Mouse (Mus musculus): ENCODE data around the gene Aste1. TPM values are rescaled to one million over a fixed set of nuclear protein-coding genes. Genes with fewer than 3 reads are reported as not detected.

Aste1 gene
- 12.4 and 12.8 TPM in 2 replicates for polyA plus RNA-seq (2015; fragmentation: Nextera tagmentation; extraction: Ambion mirVana)

DNA sequence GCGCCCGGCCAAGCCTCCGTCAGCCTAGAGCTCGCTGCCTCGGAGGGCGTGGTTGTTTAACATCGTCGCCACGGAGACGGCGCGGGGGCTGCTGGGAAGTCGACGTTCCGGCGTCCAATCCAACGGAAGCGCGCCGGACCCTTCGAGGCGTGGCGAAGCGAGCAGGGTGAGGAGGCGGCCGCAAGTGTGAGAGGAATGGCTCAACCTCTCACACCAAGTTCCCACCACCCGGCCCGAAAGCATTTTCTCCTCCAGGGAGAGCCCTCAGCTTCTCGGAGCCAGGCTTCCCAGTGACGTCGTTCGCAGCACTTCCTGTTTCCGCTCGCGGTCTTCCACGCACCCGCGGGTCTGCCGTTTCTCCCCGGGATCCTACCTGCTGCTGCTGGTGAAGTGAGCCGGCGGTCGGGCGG, at the start of gene Aste1, which contains the start of gene Nek11:
Gene Aste1 (plus strand): TSS at position 175 of the 410 bp plus-strand sequence.
Gene Nek11 (minus strand): TSS at position 307 of the 410 bp plus-strand sequence.
- no peaks in the 10 kb centered on the region for H3K9me3 ChIP-seq
- H3K27ac ChIP-seq, result peak within 1 kb of the TSS; percentile 90
- H3K36me3 ChIP-seq, result peaks cover 12% of the 10 kb centered on the region
- under 1% methylated on average over 44 of the region's 44 CpGs for WGBS
- peak within 1 kb of the TSS; percentile 78 for H3K9ac ChIP-seq
- peaks cover 44% of the 10 kb centered on the region for H3K4me1 ChIP-seq (replicated peaks)
- peak; percentile 97 for ATAC-seq (ENCODE audit: low FRiP score)
- peaks cover 8% of the 10 kb centered on the region; the same call in 1 of the 2 replicates for H3K27me3 ChIP-seq
- peak within 1 kb of the TSS; percentile 59 for H3K4me2 ChIP-seq
- H3K4me3 ChIP-seq, result peak within 1 kb of the TSS; percentile 70

DNA sequence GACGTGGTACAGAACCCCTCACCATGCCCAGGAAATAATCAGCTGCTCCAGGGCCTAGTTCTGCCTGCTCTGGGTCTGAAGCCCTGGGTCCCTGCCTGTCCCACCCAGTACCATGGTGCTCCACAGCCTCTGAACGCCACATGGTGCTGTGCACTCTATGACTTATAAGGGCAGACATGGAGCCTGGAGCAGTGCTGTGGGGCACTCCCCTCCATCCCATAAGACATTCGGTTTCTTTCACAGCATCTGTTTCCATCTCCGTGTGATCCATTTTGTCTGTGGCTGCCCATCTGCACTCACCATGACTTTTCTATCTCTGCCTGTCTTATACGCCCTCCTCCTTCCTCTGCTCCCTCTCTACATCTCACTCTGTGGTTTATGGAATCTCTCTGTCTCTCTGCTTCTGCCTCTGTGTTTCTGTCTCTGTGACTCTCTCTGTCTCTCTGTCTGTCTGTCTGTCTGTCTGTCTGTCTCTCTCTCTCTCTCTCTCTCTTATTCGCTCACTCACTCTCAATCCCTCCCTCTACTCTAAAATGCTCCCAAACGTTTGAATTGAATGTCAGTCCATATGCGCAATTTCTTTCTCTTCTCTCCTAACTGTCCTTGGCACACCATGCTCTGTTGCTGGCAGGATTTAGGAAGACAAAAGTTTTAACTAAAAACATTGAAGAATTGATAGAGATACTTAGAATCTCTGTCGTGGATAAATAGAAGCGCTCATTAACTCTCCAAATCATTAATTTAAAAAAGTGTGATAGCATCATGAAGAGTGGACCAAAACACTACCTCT, 46.8 kb upstream of the Aste1 start:
- ATAC-seq (ENCODE audit: low FRiP score), result no peak
- 69% methylated on average over 10 of the region's 10 CpGs for WGBS
- Histone ChIP-seq H3K4me2 (no peak overlapping the region), H3K4me1 (replicated peaks) (peaks cover 14% of the 10 kb centered on the region), H3K9ac (no peak overlapping the region), H3K36me3 (no peaks in the 10 kb centered on the region), H3K27me3 (no peaks in the 10 kb centered on the region), H3K4me3 (no peak overlapping the region), H3K9me3 (no peaks in the 10 kb centered on the region), H3K27ac (0 out of 2 replicates have a peak overlapping the region, but pooled peaks have one; percentile 19)

DNA sequence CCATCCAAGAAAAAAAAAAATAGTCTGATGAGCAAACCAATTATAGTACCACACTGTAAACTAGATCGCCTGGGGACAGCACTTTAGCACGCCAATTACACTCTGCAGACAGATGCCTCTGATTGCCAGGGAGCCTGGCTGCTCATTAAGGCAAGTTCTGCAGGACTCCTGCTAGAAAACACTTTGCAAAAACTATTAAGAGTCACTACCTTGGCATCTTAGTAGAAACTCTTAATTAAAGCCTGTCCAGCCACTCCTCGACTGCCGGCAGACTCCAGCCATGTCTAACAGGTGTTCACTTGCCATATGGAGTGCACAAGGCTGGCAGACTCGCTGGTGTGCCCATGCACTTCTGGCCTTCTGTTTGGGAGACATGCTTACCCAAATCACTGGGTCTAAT, 46.2 kb upstream of the Aste1 start:
- H3K9me3 ChIP-seq, result no peaks in the 10 kb centered on the region
- no peak overlapping the region for H3K27ac ChIP-seq
- H3K4me1 ChIP-seq (replicated peaks), result peaks cover 14% of the 10 kb centered on the region
- no peaks in the 10 kb centered on the region for H3K36me3 ChIP-seq
- H3K9ac ChIP-seq, result no peak overlapping the region
- no peak overlapping the region for H3K4me3 ChIP-seq
- ATAC-seq (ENCODE audit: low FRiP score), result peak; percentile 28; the same call in 1 of the 2 replicates
- WGBS, result 50% methylated on average over 5 of the region's 5 CpGs
- H3K4me2 ChIP-seq, result no peak overlapping the region
- no peaks in the 10 kb centered on the region for H3K27me3 ChIP-seq

- WGBS, result 68% methylated on average over 2 of the region's 2 CpGs
- H3K36me3 ChIP-seq, result no peaks in the 10 kb centered on the region
- no peak for ATAC-seq (ENCODE audit: low FRiP score)
- H3K9me3 ChIP-seq, result no peaks in the 10 kb centered on the region
- no peak overlapping the region for H3K4me2 ChIP-seq
- H3K27me3 ChIP-seq, result no peaks in the 10 kb centered on the region
- no peak overlapping the region for H3K4me3 ChIP-seq
- H3K4me1 ChIP-seq (replicated peaks), result no peaks in the 10 kb centered on the region
- no peak overlapping the region for H3K27ac ChIP-seq
- H3K9ac ChIP-seq, result no peak overlapping the region
These were observed 33.0 kb upstream of the Aste1 start for GRCm38 (mm10) chr9:105362181-105362580.

- H3K9ac ChIP-seq, result no peak overlapping the region
- no peaks in the 10 kb centered on the region for H3K9me3 ChIP-seq
- WGBS, result 68% methylated on average over 5 of the region's 5 CpGs
- no peaks in the 10 kb centered on the region for H3K36me3 ChIP-seq
- H3K27ac ChIP-seq, result no peak overlapping the region
- H3K27me3 ChIP-seq, result no peaks in the 10 kb centered on the region
- H3K4me2 ChIP-seq, result no peak overlapping the region
- no peak overlapping the region for H3K4me3 ChIP-seq
- H3K4me1 ChIP-seq (replicated peaks), result no peaks in the 10 kb centered on the region
- ATAC-seq (ENCODE audit: low FRiP score), result 0 out of 2 replicates have a peak, but pooled peaks have one; percentile 32
These were observed 31.5 kb upstream of the Aste1 start for GRCm38 (mm10) chr9:105363520-105364231.

DNA sequence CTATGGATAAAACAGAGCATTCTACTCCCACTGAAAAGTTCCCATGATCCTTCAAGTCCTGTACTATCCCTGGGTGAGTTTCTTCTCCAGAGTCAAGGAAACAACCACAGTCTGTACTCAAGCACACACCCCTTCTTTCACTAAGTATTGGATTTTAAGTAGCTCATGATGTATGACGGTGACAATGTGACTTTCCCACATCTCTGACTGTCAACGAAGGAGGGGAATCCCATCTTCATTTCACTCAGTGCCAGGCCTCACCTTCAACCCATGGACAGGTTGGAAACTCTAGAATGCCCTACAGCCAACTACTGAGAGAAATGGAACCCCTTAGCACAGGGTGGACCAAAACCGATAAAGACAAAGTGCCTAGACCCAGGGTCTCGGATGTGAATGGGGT, 29.0 kb upstream of the Aste1 start:
- WGBS, result 92% methylated on average over 4 of the region's 4 CpGs
- Histone ChIP-seq H3K9me3 (no peaks in the 10 kb centered on the region), H3K4me2 (no peak overlapping the region), H3K36me3 (no peaks in the 10 kb centered on the region), H3K27ac (no peak overlapping the region), H3K4me3 (no peak overlapping the region), H3K9ac (no peak overlapping the region), H3K4me1 (replicated peaks) (no peaks in the 10 kb centered on the region), H3K27me3 (no peaks in the 10 kb centered on the region)
- ATAC-seq (ENCODE audit: low FRiP score), result no peak

DNA sequence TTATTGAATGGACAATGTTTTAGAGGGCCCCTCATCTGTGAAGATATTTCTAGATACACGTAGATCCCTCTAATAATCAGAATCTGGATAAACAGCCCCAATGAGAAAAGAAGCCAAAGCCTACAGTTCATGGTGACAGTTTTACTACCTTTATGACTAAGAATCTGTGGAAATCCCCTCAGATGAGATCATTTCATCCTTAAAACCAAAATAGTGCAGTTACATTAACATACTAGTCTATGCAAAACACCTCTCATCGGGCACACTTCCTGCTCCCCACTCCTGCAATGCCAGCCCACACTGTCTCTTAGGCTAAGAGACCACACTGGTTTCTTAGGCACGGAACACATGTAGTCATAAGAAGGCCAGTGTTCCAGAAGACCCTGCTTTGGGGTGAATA, 26.6 kb upstream of the Aste1 start:
- Histone ChIP-seq H3K4me1 (replicated peaks) (no peaks in the 10 kb centered on the region), H3K27me3 (no peaks in the 10 kb centered on the region), H3K9ac (no peak overlapping the region), H3K4me3 (no peak overlapping the region), H3K4me2 (no peak overlapping the region), H3K27ac (no peak overlapping the region), H3K9me3 (no peaks in the 10 kb centered on the region), H3K36me3 (no peaks in the 10 kb centered on the region)
- 93% methylated on average over 3 of the region's 3 CpGs for WGBS
- no peak for ATAC-seq (ENCODE audit: low FRiP score)

DNA sequence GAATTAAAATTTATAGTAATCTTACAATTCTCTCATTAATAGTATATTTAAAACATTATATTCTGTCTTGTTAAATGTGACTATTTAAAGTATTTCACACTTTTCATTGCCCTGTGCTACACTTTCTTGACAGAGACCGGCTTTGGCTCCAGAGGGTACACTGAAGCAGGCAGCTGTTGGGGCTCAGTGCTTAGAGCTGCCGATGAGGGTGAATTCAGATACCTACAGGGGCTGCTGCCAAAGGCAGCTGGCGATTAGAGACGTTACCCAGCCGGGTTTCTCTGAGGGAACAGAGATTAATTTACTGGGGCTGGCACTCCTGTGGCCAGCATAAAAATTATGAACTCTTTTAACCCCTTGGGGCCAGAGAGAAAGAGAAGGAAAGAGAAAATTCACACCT, 20.8 kb upstream of the Aste1 start:
- no peaks in the 10 kb centered on the region for H3K27me3 ChIP-seq
- no peak overlapping the region for H3K4me3 ChIP-seq
- H3K27ac ChIP-seq, result no peak overlapping the region
- H3K4me1 ChIP-seq (replicated peaks), result peaks cover 7% of the 10 kb centered on the region
- H3K9ac ChIP-seq, result no peak overlapping the region
- H3K9me3 ChIP-seq, result no peaks in the 10 kb centered on the region
- H3K4me2 ChIP-seq, result no peak overlapping the region
- WGBS, result 53% methylated on average over 5 of the region's 5 CpGs
- no peaks in the 10 kb centered on the region for H3K36me3 ChIP-seq
- ATAC-seq (ENCODE audit: low FRiP score), result no peak

- H3K27me3 ChIP-seq, result no peaks in the 10 kb centered on the region
- H3K9me3 ChIP-seq, result no peaks in the 10 kb centered on the region
- peak overlapping the region; percentile 23; the same call in 1 of the 2 replicates for H3K27ac ChIP-seq
- no peak overlapping the region for H3K4me2 ChIP-seq
- H3K9ac ChIP-seq, result no peak overlapping the region
- H3K4me3 ChIP-seq, result no peak overlapping the region
- ATAC-seq (ENCODE audit: low FRiP score), result no peak
- H3K4me1 ChIP-seq (replicated peaks), result peaks cover 21% of the 10 kb centered on the region
- no peaks in the 10 kb centered on the region for H3K36me3 ChIP-seq
- 76% methylated on average over 7 of the region's 7 CpGs for WGBS
These were observed 18.8 kb upstream of the Aste1 start for GRCm38 (mm10) chr9:105376411-105376810.

DNA sequence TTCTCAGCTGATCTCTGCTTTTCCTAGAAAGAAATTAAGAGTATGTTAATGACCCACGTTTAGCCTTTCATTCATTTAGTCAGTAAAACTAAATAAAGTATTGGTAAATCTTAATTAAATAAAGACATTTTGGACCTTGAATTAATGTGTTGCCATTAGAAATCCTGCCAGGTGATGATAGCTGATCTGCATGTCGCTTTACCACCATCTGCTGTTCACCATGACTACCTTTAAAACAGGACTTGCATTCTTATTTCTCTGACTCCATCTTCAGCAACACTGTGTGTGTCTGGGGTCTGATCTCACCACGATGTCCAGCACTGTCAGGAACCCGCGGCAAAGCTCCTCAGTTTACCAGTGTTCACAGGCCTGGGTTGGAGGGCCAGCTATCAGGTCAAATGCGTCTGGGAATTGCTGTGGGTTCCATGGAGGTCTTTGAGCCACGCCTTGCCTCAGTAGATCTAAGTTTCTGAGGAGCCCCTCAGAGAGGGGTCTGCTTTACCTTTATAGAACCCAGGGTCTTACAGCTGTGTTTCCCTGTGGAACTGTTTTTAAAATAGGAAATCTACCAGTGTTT, 18.1 kb upstream of the Aste1 start:
- Histone ChIP-seq H3K9ac (no peak overlapping the region), H3K4me2 (no peak overlapping the region), H3K4me1 (replicated peaks) (peaks cover 21% of the 10 kb centered on the region), H3K4me3 (no peak overlapping the region), H3K27me3 (no peaks in the 10 kb centered on the region), H3K9me3 (no peaks in the 10 kb centered on the region), H3K36me3 (no peaks in the 10 kb centered on the region), H3K27ac (no peak overlapping the region)
- no peak for ATAC-seq (ENCODE audit: low FRiP score)
- 75% methylated on average over 7 of the region's 7 CpGs for WGBS

DNA sequence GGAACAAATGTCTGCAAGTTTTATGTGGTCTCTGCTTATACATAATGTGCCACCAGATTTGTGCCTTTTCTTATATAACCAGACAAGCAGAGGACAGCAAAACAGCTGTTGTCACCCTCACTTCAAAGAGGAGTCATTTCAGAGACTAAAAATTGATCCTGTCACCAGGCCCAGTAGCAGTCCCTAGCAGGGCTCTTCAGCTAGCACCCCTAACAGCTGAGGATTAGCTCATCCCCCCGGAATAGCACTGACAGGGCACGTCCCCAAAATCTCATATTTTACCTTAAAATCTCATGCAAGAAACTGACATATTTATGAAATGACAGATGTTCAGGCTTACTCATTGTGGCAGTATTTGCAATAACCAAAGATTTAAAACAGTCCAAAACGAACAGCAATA, 17.6 kb upstream of the Aste1 start:
- WGBS, result 71% methylated on average over 3 of the region's 3 CpGs
- no peak overlapping the region for H3K27ac ChIP-seq
- no peak for ATAC-seq (ENCODE audit: low FRiP score)

GRCm38 (mm10) chr9:105379533-105380145, 15.6 kb upstream of the Aste1 start:
- Histone ChIP-seq H3K27ac (peak overlapping the region; percentile 76), H3K9ac (peak overlapping the region; percentile 19; the same call in 1 of the 2 replicates), H3K4me2 (peak overlapping the region; percentile 21; the same call in 1 of the 2 replicates), H3K27me3 (no peaks in the 10 kb centered on the region), H3K9me3 (no peaks in the 10 kb centered on the region), H3K4me1 (replicated peaks) (peaks cover 21% of the 10 kb centered on the region), H3K36me3 (no peaks in the 10 kb centered on the region), H3K4me3 (no peak overlapping the region)
- 43% methylated on average over 8 of the region's 8 CpGs for WGBS
- peak; percentile 89 for ATAC-seq (ENCODE audit: low FRiP score)

More for the DNA sequence above, 17.6 kb upstream of the Aste1 start:
- Histone ChIP-seq H3K9ac (no peak overlapping the region), H3K4me2 (no peak overlapping the region), H3K27me3 (no peaks in the 10 kb centered on the region), H3K36me3 (no peaks in the 10 kb centered on the region), H3K4me3 (no peak overlapping the region), H3K9me3 (no peaks in the 10 kb centered on the region), H3K4me1 (replicated peaks) (peaks cover 21% of the 10 kb centered on the region)

Measured in hindbrain, embryonic 13.5 days (tissue).